Comparison of ENCODE assay signal across 19 mouse cellular contexts in the genomic region with DNA sequence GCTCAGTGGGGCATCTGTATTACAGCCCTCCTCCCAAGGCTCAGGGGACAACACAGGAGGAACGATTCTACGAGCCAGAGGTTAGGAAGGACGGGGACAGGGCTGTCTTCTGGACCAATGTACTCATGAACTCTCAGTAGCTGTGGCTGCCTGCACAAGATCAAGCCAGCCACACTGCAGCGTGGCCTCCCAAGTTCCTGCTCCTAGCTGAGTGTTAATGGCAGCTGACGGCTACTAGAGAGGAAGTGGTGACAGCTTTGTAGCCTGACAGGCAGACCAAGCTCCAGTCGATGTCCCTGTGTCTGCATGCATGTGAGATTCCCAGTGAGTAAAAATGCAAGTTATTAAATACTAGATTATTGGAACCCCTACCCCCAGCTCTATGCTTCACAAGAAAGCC. TPM values are rescaled to one million over a fixed set of nuclear protein-coding genes. Genes with fewer than 3 reads are reported as not detected.
DNase-seq lines count a peak whose midpoint lies in the region; ATAC-seq and TF ChIP-seq lines count a peak whose summit lies in the region.
"Had no signal": no experiment of that assay in that cellular context is flagged by ENCODE, and none has a peak within 500 bp of the region (broad histone marks: within the 10 kb centered on the region; RNA-seq: fewer than 3 reads in every experiment).

No protein-coding gene starts in this region.

- TF ChIP-seq POLR2A in heart, adult 2 months (IDR thresholded peaks at IDR 0.05; ENCODE audit: insufficient read depth, low read depth, low read length): no peak

- no peak overlapping the region for H3K27ac ChIP-seq in heart, adult 2 months
- peak overlapping the region; percentile 46 for H3K27ac ChIP-seq in lung, embryonic 16.5 days (ENCODE audit: low read length)
- H3K27ac ChIP-seq in heart, embryonic 15.5 days: peak overlapping the region; percentile 60
- peak overlapping the region; percentile 4; the same call in 1 of the 2 replicates for H3K27ac ChIP-seq in stomach, embryonic 15.5 days
- H3K27ac ChIP-seq in midbrain, embryonic 10.5 days (replicated peaks): no peak overlapping the region
- H3K27ac ChIP-seq in neural tube, embryonic 15.5 days (replicated peaks): no peak overlapping the region
- H3K27ac ChIP-seq: kidney, embryonic 15.5 days; limb, embryonic 10.5 days; liver, embryonic 13.5 days had no signal

- no peaks in the 10 kb centered on the region for H3K27me3 ChIP-seq in heart, adult 2 months (ENCODE audit: control insufficient read depth, insufficient read depth, low read length)
- H3K27me3 ChIP-seq in lung, embryonic 16.5 days (ENCODE audit: control insufficient read depth, insufficient read depth, low read depth, low read length): no peaks in the 10 kb centered on the region
- no peaks in the 10 kb centered on the region for H3K27me3 ChIP-seq in heart, embryonic 15.5 days
- no peaks in the 10 kb centered on the region for H3K27me3 ChIP-seq in stomach, embryonic 15.5 days (replicated peaks)
- H3K27me3 ChIP-seq in midbrain, embryonic 10.5 days (ENCODE audit: low read depth, poor library complexity, severe bottlenecking): peaks cover 74% of the 10 kb centered on the region
- H3K27me3 ChIP-seq in neural tube, embryonic 15.5 days (replicated peaks): no peaks in the 10 kb centered on the region
- H3K27me3 ChIP-seq: kidney, embryonic 15.5 days had no signal

- TF ChIP-seq EP300 in heart, adult 2 months (IDR thresholded peaks at IDR 0.05; ENCODE audit: insufficient read depth, low read depth, low read length): no peak

- peak in 1 of 2 experiments; percentile 24 for DNase-seq in heart, adult 2 months
- no peak for DNase-seq in heart, postnatal 10 days
- DNase-seq in lung, postnatal 10 days: no peak
- DNase-seq in midbrain, embryonic 10.5 days (ENCODE audit: low spot score): no peak
- DNase-seq: B cell, adult 2 months; cerebellum, adult 2 months; gastrocnemius, postnatal 10 days; liver, embryonic 13.5 days; retina, postnatal 1 day had no signal

- WGBS in heart, adult 2 months: 47% methylated on average over 6 of the region's 6 CpGs
- 26% methylated on average over 6 of the region's 6 CpGs for WGBS in lung, embryonic 16.5 days
- 20% methylated on average over 6 of the region's 6 CpGs for WGBS in heart, embryonic 15.5 days
- 63% methylated on average over 6 of the region's 6 CpGs for WGBS in stomach, embryonic 15.5 days
- 71% methylated on average over 6 of the region's 6 CpGs for whole genome bisulfite sequencing in midbrain, embryonic 10.5 days
- WGBS in neural tube, embryonic 15.5 days: 66% methylated on average over 6 of the region's 6 CpGs

- no peaks in the 10 kb centered on the region for H3K79me2 ChIP-seq in heart, adult 2 months (replicated peaks; ENCODE audit: control insufficient read depth, insufficient read depth, low read length)

- H3K36me3 ChIP-seq in heart, adult 2 months (ENCODE audit: control insufficient read depth, insufficient read depth, low read length): no peaks in the 10 kb centered on the region
- peaks cover 22% of the 10 kb centered on the region for H3K36me3 ChIP-seq in lung, embryonic 16.5 days (ENCODE audit: control insufficient read depth, insufficient read depth, low read length)
- H3K36me3 ChIP-seq in heart, embryonic 15.5 days: peaks cover 41% of the 10 kb centered on the region
- H3K36me3 ChIP-seq in stomach, embryonic 15.5 days: peaks cover 22% of the 10 kb centered on the region
- H3K36me3 ChIP-seq in midbrain, embryonic 10.5 days: peaks cover 49% of the 10 kb centered on the region
- H3K36me3 ChIP-seq in neural tube, embryonic 15.5 days: peaks cover 46% of the 10 kb centered on the region

- H3K4me1 ChIP-seq in heart, adult 2 months (ENCODE audit: control insufficient read depth, insufficient read depth, low read length): peaks cover 6% of the 10 kb centered on the region
- H3K4me1 ChIP-seq in lung, embryonic 16.5 days (replicated peaks; ENCODE audit: control insufficient read depth, insufficient read depth, low read length): peaks cover 57% of the 10 kb centered on the region
- peaks cover 43% of the 10 kb centered on the region for H3K4me1 ChIP-seq in heart, embryonic 15.5 days (replicated peaks)
- H3K4me1 ChIP-seq in stomach, embryonic 15.5 days: no peaks in the 10 kb centered on the region
- peaks cover 61% of the 10 kb centered on the region for H3K4me1 ChIP-seq in midbrain, embryonic 10.5 days
- no peaks in the 10 kb centered on the region for H3K4me1 ChIP-seq in neural tube, embryonic 15.5 days
- H3K4me1 ChIP-seq: liver, embryonic 13.5 days had no signal

- H3K9ac ChIP-seq in heart, adult 2 months (ENCODE audit: low read depth, low read length): peak overlapping the region; percentile 28; the same call in 1 of the 2 replicates
- no peak overlapping the region for H3K9ac ChIP-seq in lung, embryonic 16.5 days (ENCODE audit: low read length)
- H3K9ac ChIP-seq in heart, embryonic 15.5 days: no peak overlapping the region
- no peak overlapping the region for H3K9ac ChIP-seq in stomach, embryonic 15.5 days
- H3K9ac ChIP-seq in neural tube, embryonic 15.5 days (replicated peaks): no peak overlapping the region
- H3K9ac ChIP-seq: kidney, embryonic 15.5 days; liver, embryonic 13.5 days had no signal

- H3K4me3 ChIP-seq in heart, adult 2 months: no peak overlapping the region
- no peak overlapping the region for H3K4me3 ChIP-seq in lung, embryonic 16.5 days (ENCODE audit: low read length)
- no peak overlapping the region for H3K4me3 ChIP-seq in heart, embryonic 15.5 days
- no peak overlapping the region for H3K4me3 ChIP-seq in stomach, embryonic 15.5 days (replicated peaks)
- no peak overlapping the region for H3K4me3 ChIP-seq in midbrain, embryonic 10.5 days
- no peak overlapping the region for H3K4me3 ChIP-seq in neural tube, embryonic 15.5 days (replicated peaks)
- H3K4me3 ChIP-seq: kidney, embryonic 15.5 days; limb, embryonic 10.5 days; liver, embryonic 13.5 days had no signal

- no peaks in the 10 kb centered on the region for H3K9me3 ChIP-seq in lung, embryonic 16.5 days (ENCODE audit: control insufficient read depth, low read length)
- H3K9me3 ChIP-seq in heart, embryonic 15.5 days (replicated peaks): no peaks in the 10 kb centered on the region
- H3K9me3 ChIP-seq in stomach, embryonic 15.5 days: no peaks in the 10 kb centered on the region
- H3K9me3 ChIP-seq in midbrain, embryonic 10.5 days (replicated peaks): no peaks in the 10 kb centered on the region
- H3K9me3 ChIP-seq in neural tube, embryonic 15.5 days (replicated peaks): no peaks in the 10 kb centered on the region
- H3K9me3 ChIP-seq: kidney, embryonic 15.5 days; limb, embryonic 10.5 days; liver, embryonic 13.5 days had no signal

- TF ChIP-seq CTCF in heart, adult 2 months (IDR thresholded peaks at IDR 0.05): no peak

- no peak overlapping the region for H3K4me2 ChIP-seq in lung, embryonic 16.5 days (ENCODE audit: low read depth, low read length)
- no peak overlapping the region for H3K4me2 ChIP-seq in heart, embryonic 15.5 days
- no peak overlapping the region for H3K4me2 ChIP-seq in stomach, embryonic 15.5 days
- no peak overlapping the region for H3K4me2 ChIP-seq in neural tube, embryonic 15.5 days
- H3K4me2 ChIP-seq: kidney, embryonic 15.5 days; liver, embryonic 13.5 days had no signal

- ATAC-seq in lung, embryonic 16.5 days (ENCODE audit: low read depth): peak; percentile 13; the same call in 1 of the 2 replicates
- peak; percentile 50; the same call in 1 of the 2 replicates for ATAC-seq in heart, embryonic 15.5 days (replicated peaks; ENCODE audit: insufficient number of reproducible peaks, insufficient read depth, low FRiP score, low read depth)
- ATAC-seq in stomach, embryonic 15.5 days (ENCODE audit: insufficient read depth, low FRiP score, low read depth): no peak
- no peak for ATAC-seq in neural tube, embryonic 15.5 days (ENCODE audit: low FRiP score)
- ATAC-seq: forebrain, embryonic 16.5 days; inflammation-experienced regulatory T-cells, adult 6 months had no signal

- intact Hi-C loops in heart, adult 2 months (cut with DNase I): no loop called here
- intact Hi-C loops in heart, postnatal 10 days (cut with DNase I): no loop called here

RNA-seq across cellular contexts. Expression of a gene that starts 39.7 kb away (rescaled TPM):
- under 1 TPM; 0.76 to 0.77 TPM for total RNA-seq in heart, adult 2 months (2021)
- 0.51 and 0.94 TPM in 2 replicates for polyA plus RNA-seq in heart, adult 2 months (2012; rRNA removed)
- 1 to 10 TPM in 1 of 2 experiments, under 1 TPM in 1; 0.84 to 2.1 TPM for total RNA-seq in heart, postnatal 10 days (2021)
- 1.0 and 1.3 TPM in 2 replicates for polyA plus RNA-seq in lung, embryonic 16.5 days (2015; fragmentation: Nextera tagmentation; extraction: Ambion mirVana)
- polyA plus RNA-seq in heart, embryonic 15.5 days (2015; fragmentation: Nextera tagmentation; extraction: Ambion mirVana): 1.3 and 2.0 TPM in 2 replicates
- 2.8 and 3.6 TPM in 2 replicates for polyA plus RNA-seq in stomach, embryonic 15.5 days (2015; fragmentation: Nextera tagmentation; extraction: Ambion mirVana)
- 1.3 and 1.4 TPM in 2 replicates for polyA plus RNA-seq in midbrain, embryonic 10.5 days (2016; fragmentation: Nextera tagmentation; extraction: Ambion mirVana)
- polyA plus RNA-seq in neural tube, embryonic 15.5 days (2015; fragmentation: Nextera tagmentation; extraction: Ambion mirVana): 0.78 and 0.88 TPM in 2 replicates
- total RNA-seq: megakaryocyte-erythroid progenitor cell, adult 5-6 weeks; neutrophil, adult 5-6 weeks had no signal

RNA-seq across cellular contexts. Expression of a gene that starts 51.6 kb away (rescaled TPM):
- 10 to 100 TPM; 15.3 to 20.9 TPM for total RNA-seq in heart, adult 2 months (2021)
- polyA plus RNA-seq in heart, adult 2 months (2012; rRNA removed): 3.9 and 4.1 TPM in 2 replicates
- total RNA-seq in heart, postnatal 10 days (2021): 10 to 100 TPM; 33.4 to 33.5 TPM
- 36.3 and 38.2 TPM in 2 replicates for polyA plus RNA-seq in lung, embryonic 16.5 days (2015; fragmentation: Nextera tagmentation; extraction: Ambion mirVana)
- polyA plus RNA-seq in heart, embryonic 15.5 days (2015; fragmentation: Nextera tagmentation; extraction: Ambion mirVana): 21.6 and 22.7 TPM in 2 replicates
- polyA plus RNA-seq in stomach, embryonic 15.5 days (2015; fragmentation: Nextera tagmentation; extraction: Ambion mirVana): 22.9 and 23.0 TPM in 2 replicates
- 35.0 and 47.1 TPM in 2 replicates for polyA plus RNA-seq in midbrain, embryonic 10.5 days (2016; fragmentation: Nextera tagmentation; extraction: Ambion mirVana)
- 35.8 and 38.8 TPM in 2 replicates for polyA plus RNA-seq in neural tube, embryonic 15.5 days (2015; fragmentation: Nextera tagmentation; extraction: Ambion mirVana)
- total RNA-seq: megakaryocyte-erythroid progenitor cell, adult 5-6 weeks had no signal

Comparison
In these comparisons a context has a peak if more than half of its experiments do, and no peak if none do; other contexts are left out.
1. H3K27ac ChIP-seq: peak in lung, embryonic 16.5 days (single experiment), heart, embryonic 15.5 days (single experiment) and stomach, embryonic 15.5 days (single experiment); none in heart, adult 2 months (single experiment), midbrain, embryonic 10.5 days (single experiment) and neural tube, embryonic 15.5 days (single experiment).
2. ATAC-seq: peak in lung, embryonic 16.5 days (single experiment) and heart, embryonic 15.5 days (single experiment); none in stomach, embryonic 15.5 days (single experiment) and neural tube, embryonic 15.5 days (single experiment).